Mouse (Mus musculus): ENCODE data around the gene Helz2. TPM values are rescaled to one million over a fixed set of nuclear protein-coding genes. Genes with fewer than 3 reads are reported as not detected.

Helz2 gene
- total RNA-seq, 2 experiments from 2014 or later = 2.2 to 2.9 TPM

GRCm38 (mm10) chr2:181238091-181238610 lies 3.7 kb downstream of the Helz2 start:
- no peak for DNase-seq

DNA sequence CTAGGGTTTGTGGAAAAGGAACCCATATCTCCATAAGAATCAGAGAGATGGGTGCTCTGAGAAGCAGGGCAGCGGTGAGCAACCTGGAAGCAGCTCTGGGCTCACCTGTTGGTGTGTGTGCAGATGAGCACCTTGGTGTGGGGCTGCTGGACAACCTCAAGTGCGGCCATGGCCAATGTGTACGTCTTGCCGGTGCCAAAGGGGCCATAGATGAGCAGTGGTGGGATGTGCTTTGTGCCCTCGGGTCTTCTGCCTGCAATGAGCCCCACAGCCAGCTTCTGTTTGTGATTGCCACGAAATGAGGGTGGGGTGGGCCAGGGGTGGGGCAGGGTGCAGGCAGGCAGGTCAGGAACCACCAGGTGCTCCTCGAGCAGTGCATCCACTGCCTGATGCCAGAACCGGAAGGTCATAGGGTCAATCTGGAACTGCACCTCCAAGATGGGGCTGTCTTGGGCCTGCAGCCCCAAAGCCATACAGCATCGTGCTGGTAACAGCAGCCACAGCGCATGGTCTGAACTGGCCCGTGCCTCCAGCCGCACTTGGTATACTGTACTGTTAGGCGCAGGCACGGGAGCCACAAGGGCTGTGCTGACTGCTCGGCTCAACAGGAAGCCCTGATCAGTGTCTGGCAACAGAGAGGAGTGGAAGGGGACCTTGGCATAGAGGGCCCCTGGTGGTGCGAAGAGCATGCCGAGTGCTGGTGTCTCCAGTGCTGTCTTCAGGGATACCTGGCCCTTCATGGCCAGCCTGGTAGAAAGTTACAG lies 4.4 kb downstream of the Helz2 start:
- DNase-seq = no peak

GRCm38 (mm10) chr2:181235681-181236566 lies 5.9 kb downstream of the Helz2 start:
- no peak for DNase-seq

- DNase-seq = no peak
These were observed 7.1 kb downstream of the Helz2 start for GRCm38 (mm10) chr2:181234680-181235079.

GRCm38 (mm10) chr2:181233443-181233842 lies 8.4 kb downstream of the Helz2 start:
- no peak for DNase-seq

DNA sequence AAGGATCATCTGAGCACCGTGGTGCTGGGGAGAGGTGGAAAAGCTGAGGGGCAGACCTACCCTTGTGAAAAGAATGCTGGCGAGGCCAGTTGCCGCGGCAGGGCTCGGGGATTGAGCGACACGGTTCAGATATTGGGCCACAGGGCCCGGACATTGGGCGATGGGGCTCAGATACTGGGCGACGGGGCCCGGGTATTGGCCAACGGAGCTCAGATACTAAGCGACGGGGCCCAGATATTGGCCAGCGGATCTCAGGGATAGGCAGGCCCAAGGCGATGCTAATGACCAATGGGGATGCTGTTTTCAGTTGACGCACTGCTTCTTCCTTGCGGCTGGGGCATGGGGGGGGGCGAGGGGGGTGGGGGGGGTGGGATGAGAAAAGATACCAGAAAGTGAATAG lies 10.7 kb downstream of the Helz2 start:
- DNase-seq = no peak

DNA sequence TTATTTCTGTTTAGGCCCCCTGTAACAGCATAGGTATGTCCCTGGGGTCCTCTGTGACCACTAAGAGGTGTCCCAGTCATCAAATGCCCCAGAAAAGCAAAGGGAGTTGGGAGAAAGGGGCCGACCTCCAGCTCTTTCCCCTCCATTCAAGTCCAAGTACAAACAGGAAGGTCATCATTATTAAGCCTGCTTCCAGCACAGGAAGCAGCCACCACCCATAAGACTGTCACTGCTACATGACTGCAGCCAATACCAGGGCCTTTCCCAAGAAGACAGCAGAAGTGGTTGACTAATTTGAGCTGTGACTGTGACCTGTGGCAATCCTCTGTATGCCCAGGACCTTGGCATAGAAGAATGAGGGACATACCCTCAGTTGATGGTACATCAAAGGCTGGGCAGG lies 13.5 kb downstream of the Helz2 start:
- no peak for DNase-seq

- no peak for DNase-seq
These were observed 14.7 kb downstream of the Helz2 start for GRCm38 (mm10) chr2:181227122-181227521.

DNA sequence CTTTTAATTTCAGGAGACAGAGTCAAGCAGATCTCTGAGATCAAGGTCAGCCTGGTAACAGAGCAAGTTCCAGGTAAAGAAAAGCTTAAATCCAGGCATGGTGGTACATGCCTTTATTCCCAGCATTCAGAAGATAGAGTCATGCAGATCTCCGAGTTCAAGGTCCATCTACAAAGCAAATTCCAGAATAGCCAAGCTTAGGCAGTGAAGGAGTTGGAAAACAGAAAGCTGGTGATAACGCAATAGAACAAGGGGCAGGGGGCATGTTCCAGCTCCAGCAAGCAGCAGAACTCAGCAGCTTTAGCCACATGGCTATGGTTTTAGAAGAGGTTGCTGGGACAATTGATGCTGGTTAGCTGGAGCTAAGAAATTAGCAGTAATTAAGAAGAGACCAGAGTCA lies 16.8 kb downstream of the Helz2 start:
- no peak for DNase-seq

DNA sequence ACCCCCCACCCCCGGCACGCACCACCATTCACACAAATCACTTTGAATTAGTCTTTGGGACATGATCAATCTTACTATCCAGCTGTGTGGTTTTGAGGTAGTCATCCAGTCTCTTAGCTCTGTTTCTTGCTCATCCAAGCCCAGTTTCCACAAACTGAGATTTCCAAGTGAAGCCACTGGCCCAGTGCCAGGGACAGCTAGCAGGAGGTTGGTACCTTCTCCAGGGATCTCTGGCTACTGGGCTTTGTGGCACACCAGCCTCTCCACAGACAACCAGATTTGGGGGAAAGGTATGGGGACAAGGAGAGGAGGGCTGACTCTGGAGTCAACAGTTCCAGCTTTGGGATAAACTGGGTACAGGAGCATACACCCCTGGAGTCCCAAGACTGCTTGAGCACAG lies 21.5 kb downstream of the Helz2 start:
- DNase-seq = no peak

- DNase-seq = peak; percentile 38 to 50
These were observed 22.1 kb downstream of the Helz2 start, which contains the start of gene Fndc11 for GRCm38 (mm10) chr2:181219538-181220216. Gene Fndc11, plus strand, starts transcription at chr2:181220013.

DNA sequence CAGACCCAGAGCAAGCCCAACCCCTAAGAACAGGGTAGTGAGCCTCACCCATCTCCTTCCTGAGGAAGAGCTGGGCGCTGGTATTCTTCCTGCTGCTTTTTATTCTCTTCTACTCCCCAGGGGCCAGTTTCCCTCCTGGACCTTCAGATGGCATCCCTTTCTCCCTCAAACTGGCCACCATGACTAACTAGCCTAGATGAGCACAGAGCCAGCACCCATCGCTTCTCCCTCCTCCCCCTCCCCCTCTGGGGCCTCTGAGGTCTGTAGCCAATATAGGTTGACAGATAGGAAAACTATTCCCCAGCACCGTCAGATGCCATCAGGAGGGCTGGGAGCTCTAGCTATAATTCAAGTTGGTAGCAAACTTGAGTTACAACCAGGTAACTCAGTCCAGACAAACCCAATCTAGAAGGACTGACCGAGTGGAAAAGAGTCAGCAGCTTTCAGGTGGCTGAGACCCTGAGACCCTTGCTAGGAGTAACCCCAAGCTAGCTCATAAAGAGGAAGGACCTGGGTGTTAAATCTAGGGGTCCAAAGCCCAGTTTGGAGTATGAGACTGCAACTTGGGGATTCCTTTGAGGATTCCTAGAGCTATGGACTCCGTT lies 22.8 kb downstream of the Helz2 start:
- DNase-seq = no peak

- DNase-seq = no peak
These were observed 25.8 kb downstream of the Helz2 start for GRCm38 (mm10) chr2:181216037-181216436.

DNA sequence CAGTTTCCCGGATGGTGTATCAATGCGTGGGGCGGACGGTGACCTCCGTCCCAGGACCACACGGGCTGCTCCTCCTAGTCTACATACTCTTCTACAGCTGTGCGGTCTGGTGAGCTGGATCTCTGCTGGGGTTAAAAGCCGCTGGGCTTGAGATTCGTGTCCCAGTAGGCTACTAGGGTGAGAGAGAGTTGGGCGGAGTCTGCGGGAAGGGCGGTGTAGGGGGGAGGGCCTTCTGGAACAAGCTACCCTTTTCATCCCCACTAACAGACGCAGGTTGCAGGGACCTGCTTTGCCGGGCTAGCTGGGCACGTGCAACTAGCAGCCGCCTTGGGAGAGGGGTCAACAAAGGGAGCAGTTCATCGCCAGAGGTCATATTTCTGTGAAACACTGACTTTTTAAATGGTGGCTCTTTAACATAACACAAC lies 28.8 kb downstream of the Helz2 start, which contains the start of gene Srms:
Gene Srms (minus strand): TSS at position 165 of the 425 bp plus-strand sequence.
- DNase-seq = no peak

DNA sequence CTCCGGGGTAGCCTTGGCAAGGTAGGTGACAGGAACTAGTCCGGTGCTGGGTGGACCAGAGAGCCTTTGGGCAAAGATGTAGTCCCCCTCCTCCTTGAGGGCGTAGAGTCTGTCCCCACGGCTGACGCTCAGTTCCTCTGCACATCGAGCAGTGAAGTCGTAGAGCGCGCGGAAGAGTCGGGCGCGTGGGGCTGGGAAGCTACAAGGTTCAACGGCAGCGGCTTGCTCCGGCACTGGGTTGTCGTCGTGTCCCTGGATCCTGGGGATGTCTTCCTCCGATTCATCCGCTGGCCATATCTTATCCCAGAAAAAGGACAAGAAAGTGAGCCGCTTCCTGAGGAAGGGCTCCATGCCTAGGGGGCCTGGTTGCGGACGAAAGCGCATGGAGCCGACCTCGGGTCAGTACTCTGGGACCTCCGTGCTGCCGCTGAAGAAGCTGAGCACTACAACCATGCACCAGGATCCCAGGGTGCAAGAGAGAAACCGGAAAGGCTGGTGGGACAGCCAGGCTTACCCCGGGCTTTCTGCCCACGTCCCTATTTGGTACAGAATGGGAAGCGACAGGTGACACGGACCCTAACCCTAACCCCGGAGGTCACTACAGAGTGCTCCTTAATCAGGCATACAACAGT lies 29.3 kb downstream of the Helz2 start:
- no peak for DNase-seq

GRCm38 (mm10) chr2:181206118-181206517 lies 35.7 kb downstream of the Helz2 start:
- DNase-seq = no peak

GRCm38 (mm10) chr2:181205678-181206077 lies 36.1 kb downstream of the Helz2 start:
- DNase-seq = no peak

DNA sequence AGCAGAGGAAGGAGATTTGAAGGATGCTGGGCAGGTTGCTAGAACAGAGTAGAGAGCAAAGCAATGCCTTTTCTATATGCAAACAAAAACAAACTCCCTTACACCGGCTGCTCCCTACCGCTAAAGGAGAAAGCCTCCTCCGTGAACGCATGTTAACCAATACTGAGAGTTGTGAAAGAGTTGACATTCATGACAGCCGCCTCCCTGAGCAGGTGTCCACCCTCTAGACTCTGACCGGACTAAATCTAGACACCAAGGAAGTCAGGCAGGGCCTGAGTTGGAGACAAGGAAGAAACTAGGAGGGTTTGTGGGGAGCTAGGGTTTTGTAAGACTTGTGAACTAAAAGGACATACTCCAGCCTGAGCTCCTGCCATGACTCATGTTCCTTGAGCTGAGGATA lies 38.9 kb downstream of the Helz2 start:
- no peak for DNase-seq

DNA sequence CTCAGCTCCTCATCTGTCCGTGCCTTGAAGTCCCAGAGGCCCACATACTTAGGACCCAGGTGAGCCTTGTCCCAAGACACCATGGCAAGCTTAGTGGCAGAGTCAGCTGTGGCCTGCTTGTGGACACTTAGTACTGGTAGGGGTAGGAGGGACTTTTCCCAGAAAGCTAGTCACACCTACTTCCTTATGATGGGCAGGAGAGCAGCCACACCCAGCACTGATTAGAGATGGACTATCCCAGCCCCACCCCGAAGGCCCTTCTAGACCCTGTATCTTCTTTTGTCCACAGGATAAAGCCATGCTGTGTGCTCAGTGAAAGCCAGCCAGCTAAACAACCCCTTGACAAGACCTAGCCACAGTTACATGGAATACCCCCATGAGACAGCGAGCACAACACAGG lies 39.4 kb downstream of the Helz2 start, which contains the start of gene Ptk6:
Gene Ptk6 (minus strand): TSS at position 368 of the 400 bp plus-strand sequence.
- no peak for DNase-seq

- no peak for DNase-seq
These were observed 40.2 kb downstream of the Helz2 start for GRCm38 (mm10) chr2:181201606-181202005.

DNA sequence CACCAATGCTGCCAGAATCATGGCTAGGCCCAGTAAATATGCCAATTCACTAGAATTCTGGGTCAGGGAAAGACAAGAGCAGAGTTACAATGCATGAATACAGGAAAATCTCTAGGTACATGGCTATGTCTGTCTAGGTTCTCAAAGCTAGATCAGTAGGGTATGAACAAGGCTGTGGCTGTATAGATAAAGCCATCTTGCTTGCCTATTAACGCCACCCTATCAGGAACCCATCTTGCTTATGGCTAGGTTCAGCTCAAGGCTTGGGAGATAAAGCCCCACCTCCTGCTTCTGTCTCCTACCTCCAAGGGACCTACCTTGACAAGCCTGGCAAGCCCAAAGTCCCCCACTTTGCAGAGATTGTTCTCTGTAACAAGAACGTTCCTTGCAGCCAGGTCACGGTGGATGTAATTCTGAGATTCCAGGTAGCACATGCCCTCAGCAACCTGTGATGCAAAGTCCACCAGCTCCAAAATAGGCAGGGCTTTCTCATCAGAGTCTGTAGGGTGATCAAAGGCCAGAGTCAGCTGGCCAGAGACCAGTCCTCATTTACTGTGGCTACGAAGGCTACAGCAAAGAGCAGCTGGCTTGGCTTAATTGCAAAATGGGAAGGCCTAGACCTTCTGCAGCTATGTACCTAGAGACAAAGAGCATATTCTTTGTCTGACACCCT lies 45.1 kb downstream of the Helz2 start:
- DNase-seq = no peak
